Mouse (Mus musculus) small intestine, adult 2 months (tissue): ENCODE results near the gene Jchain. TPM values are rescaled to one million over a fixed set of nuclear protein-coding genes. Genes with fewer than 3 reads are reported as not detected.
"Not testable (repeated sequence)": the region's sequence is repeated elsewhere in the genome, so short reads cannot be mapped to it uniquely, and the experiment has no call there.

Experiments used
- H3K27ac ChIP-seq: fragments of 200-500 bp; 2 replicates; pipeline ENCODE4 v1.5.1; 2012; ENCODE audit warnings: low read depth, low read length, control low read depth, inconsistent platforms; ENCODE audit not compliant: insufficient read depth
- H3K27me3 ChIP-seq: fragments of 200-500 bp; 2 replicates; pipeline ENCODE4 v1.6.1; 2012; ENCODE audit warnings: mild to moderate bottlenecking, moderate library complexity, low read length, inconsistent platforms; ENCODE audit not compliant: control insufficient read depth, insufficient read depth
- H3K36me3 ChIP-seq: fragments of 200-500 bp; 2 replicates; pipeline ENCODE4 v1.6.1; 2012; ENCODE audit warnings: mild to moderate bottlenecking, low read length, control low read depth, inconsistent platforms; ENCODE audit not compliant: control insufficient read depth, insufficient read depth
- H3K4me1 ChIP-seq: fragments of 200-500 bp; 2 replicates; pipeline ENCODE4 v1.6.1; 2012; ENCODE audit warnings: low read length, inconsistent platforms, mixed read lengths; ENCODE audit not compliant: control insufficient read depth, insufficient read depth, insufficient read length
- H3K4me3 ChIP-seq: fragments of 200-500 bp; 2 replicates; pipeline ENCODE4 v1.5.1; 2012; ENCODE audit warnings: low read depth, mild to moderate bottlenecking, control low read depth, inconsistent platforms, low read length, moderate library complexity
- CTCF ChIP-seq: fragments of 200-500 bp; IDR thresholded peaks from 2 replicates; pipeline ENCODE4 v1.5.1; 2012; ENCODE audit warnings: low read depth, mild to moderate bottlenecking, control low read depth, inconsistent platforms, low read length, moderate library complexity, mixed read lengths; ENCODE audit not compliant: insufficient replicate concordance, insufficient read length; ENCODE audit errors: extremely low read depth
- POLR2A ChIP-seq: fragments of 200-500 bp; IDR thresholded peaks from 2 replicates; pipeline ENCODE4 v1.6.1; 2012; ENCODE audit warnings: low read depth, mild to moderate bottlenecking, control low read depth, inconsistent platforms, low read length, moderate library complexity
- whole genome bisulfite sequencing: fragments of 180-500 bp; shearing (Covaris S2); methylation state at CpG from one replicate; pipeline ENCODE4 v1.1.7; 2018; 5-methylcytosine and 5-hydroxymethylcytosine counted together
- polyA plus RNA-seq: library from polyadenylated mRNA; depleted of rRNA; stranded (reverse); fragments of >200 nt; gene quantifications from 2 replicates; pipeline ENCODE4 v1.2.3, GENCODE M21; 2012

Jchain gene
- polyA plus RNA-seq, 1 experiment, result 1,726 TPM

GRCm38 (mm10) chr5:88553271-88554085, 25.8 kb upstream of the Jchain start:
- Histone ChIP-seq H3K36me3 (no peaks in the 10 kb centered on the region), H3K27ac (peak overlapping the region; percentile 84), H3K27me3 (no peaks in the 10 kb centered on the region), H3K4me3 (peak overlapping the region; percentile 90), H3K4me1 (peaks cover 2% of the 10 kb centered on the region; the same call in 1 of the 2 replicates)
- 4% methylated on average over 29 of the region's 29 CpGs for WGBS
- TF ChIP-seq CTCF, result no peak
- no peak for TF ChIP-seq POLR2A

GRCm38 (mm10) chr5:88545536-88545935, 17.8 kb upstream of the Jchain start:
- H3K27ac ChIP-seq, result no peak overlapping the region
- no peaks in the 10 kb centered on the region for H3K4me1 ChIP-seq
- H3K4me3 ChIP-seq, result no peak overlapping the region
- no peaks in the 10 kb centered on the region for H3K36me3 ChIP-seq
- no peak for TF ChIP-seq POLR2A
- TF ChIP-seq CTCF, result no peak
- WGBS, result 89% methylated on average over 7 of the region's 7 CpGs
- H3K27me3 ChIP-seq, result no peaks in the 10 kb centered on the region

- not testable (repeated sequence) for H3K27me3 ChIP-seq, H3K4me3 ChIP-seq, H3K36me3 ChIP-seq, H3K4me1 ChIP-seq, H3K27ac ChIP-seq
- WGBS, result 91% methylated on average over 1 of the region's 1 CpGs
Observed at GRCm38 (mm10) chr5:88544411-88544810, 16.7 kb upstream of the Jchain start.

- Histone ChIP-seq H3K4me3 (no peak overlapping the region), H3K27me3 (no peaks in the 10 kb centered on the region), H3K27ac (no peak overlapping the region), H3K4me1 (no peaks in the 10 kb centered on the region), H3K36me3 (no peaks in the 10 kb centered on the region)
- 57% methylated on average over 5 of the region's 5 CpGs for WGBS
- TF ChIP-seq CTCF (no peak), POLR2A (no peak)
Observed at GRCm38 (mm10) chr5:88542651-88543282, 15.1 kb upstream of the Jchain start.

GRCm38 (mm10) chr5:88540845-88541244, 13.2 kb upstream of the Jchain start:
- Histone ChIP-seq H3K27me3 (no peaks in the 10 kb centered on the region), H3K4me3 (no peak overlapping the region), H3K27ac (peak overlapping the region; percentile 39; the same call in 1 of the 2 replicates), H3K4me1 (no peaks in the 10 kb centered on the region), H3K36me3 (no peaks in the 10 kb centered on the region)
- no peak for TF ChIP-seq CTCF
- no peak for TF ChIP-seq POLR2A

GRCm38 (mm10) chr5:88534697-88535096, 7.0 kb upstream of the Jchain start:
- no peaks in the 10 kb centered on the region for H3K4me1 ChIP-seq
- no peak for TF ChIP-seq POLR2A
- no peak for TF ChIP-seq CTCF
- no peak overlapping the region for H3K4me3 ChIP-seq
- H3K36me3 ChIP-seq, result no peaks in the 10 kb centered on the region
- WGBS, result 77% methylated on average over 3 of the region's 3 CpGs
- H3K27me3 ChIP-seq, result no peaks in the 10 kb centered on the region
- no peak overlapping the region for H3K27ac ChIP-seq

GRCm38 (mm10) chr5:88530908-88531307, 3.2 kb upstream of the Jchain start:
- 56% methylated on average over 1 of the region's 1 CpGs for WGBS
- Histone ChIP-seq H3K27ac (peak overlapping the region; percentile 59; the same call in 1 of the 2 replicates), H3K27me3 (no peaks in the 10 kb centered on the region), H3K4me3 (no peak overlapping the region), H3K36me3 (no peaks in the 10 kb centered on the region), H3K4me1 (no peaks in the 10 kb centered on the region)
- TF ChIP-seq POLR2A (no peak), CTCF (no peak)
